Mouse (Mus musculus) naive thymus-derived CD4-positive, alpha-beta T cell, adult 5 months (primary cell): ENCODE measurements around the gene Clip1. TPM values are rescaled to one million over a fixed set of nuclear protein-coding genes. Genes with fewer than 3 reads are reported as not detected.

Source experiments
- polyA plus RNA-seq: library from polyadenylated mRNA; unstranded; fragments of 100-300 nt; shearing (Covaris generic); gene quantifications from one replicate; pipeline ENCODE4 v1.2.1, GENCODE M21; 2017

The Clip1 gene
- polyA plus RNA-seq, result 196 TPM

GRCm38 (mm10) chr5:123684221-123685144 lies at the start of gene Clip1:
Gene Clip1 (minus strand): TSS chr5:123684618.

GRCm38 (mm10) chr5:123720328-123721311 lies 36.2 kb upstream of the Clip1 start, which contains the start of gene Zcchc8:
Gene Zcchc8 (minus strand): TSS chr5:123721100.

GRCm38 (mm10) chr5:123572357-123573186 lies 111.8 kb downstream of the Clip1 start, which contains the start of gene Vps33a:
Gene Vps33a (minus strand): TSS chr5:123573038.

Other genes starting within 250 kb of the Clip1 start
- gene Lrrc43, start 195.3 kb downstream of the Clip1 start, polyA plus RNA-seq, result not detected
- gene Il31, start 195.1 kb downstream of the Clip1 start, polyA plus RNA-seq, result not detected
- gene B3gnt4, start 174.2 kb downstream of the Clip1 start, polyA plus RNA-seq, result 0.27 TPM
- gene Diablo, start 160.4 kb downstream of the Clip1 start, polyA plus RNA-seq, result 94.6 TPM
- gene Gm49027, start 159.1 kb downstream of the Clip1 start, polyA plus RNA-seq, result not detected
- 45.0 TPM for gene Vps33a, start 111.6 kb downstream of the Clip1 start, polyA plus RNA-seq
- gene Zcchc8, start 36.5 kb upstream of the Clip1 start, polyA plus RNA-seq, result 75.6 TPM
- 290 TPM for gene Rsrc2, start 64.8 kb upstream of the Clip1 start, polyA plus RNA-seq
- 1.2 TPM for gene Kntc1, start 65.1 kb upstream of the Clip1 start, polyA plus RNA-seq
- gene Hcar2, start 180.9 kb upstream of the Clip1 start, polyA plus RNA-seq, result not detected
- gene Hcar1, start 195.4 kb upstream of the Clip1 start, polyA plus RNA-seq, result not detected
- gene Denr, start 222.6 kb upstream of the Clip1 start, polyA plus RNA-seq, result 46.2 TPM
- 5.9 TPM for gene Gm43518, start 242.8 kb upstream of the Clip1 start, polyA plus RNA-seq
- 2.9 TPM for gene Ccdc62, start 246.1 kb upstream of the Clip1 start, polyA plus RNA-seq